Mouse (Mus musculus) adrenal gland, postnatal 36 days (tissue): Measurements from ENCODE around the gene Maml2. TPM values are rescaled to one million over a fixed set of nuclear protein-coding genes. Genes with fewer than 3 reads are reported as not detected.
"Not testable (repeated sequence)": the region's sequence is repeated elsewhere in the genome, so short reads cannot be mapped to it uniquely, and the experiment has no call there.

Source experiments
- DNase-seq, 2 experiments: peaks; one replicate each; pipeline ENCODE4 v3.0.0; 2021; ENCODE audit warnings: mixed read lengths in 1 of 2
- total RNA-seq, 2 experiments: library from RNA; stranded (reverse); gene quantifications; 2 replicates each; pipeline ENCODE4 v1.2.3; 2021

The Maml2 gene
- total RNA-seq, 2 experiments from 2014 or later = 5.9 to 7.4 TPM

GRCm38 (mm10) chr9:13673304-13673703 lies 375.5 kb downstream of the Maml2 start:
- no peak for DNase-seq

- DNase-seq = no peak
Measured at GRCm38 (mm10) chr9:13678026-13678425, 380.3 kb downstream of the Maml2 start.

DNA sequence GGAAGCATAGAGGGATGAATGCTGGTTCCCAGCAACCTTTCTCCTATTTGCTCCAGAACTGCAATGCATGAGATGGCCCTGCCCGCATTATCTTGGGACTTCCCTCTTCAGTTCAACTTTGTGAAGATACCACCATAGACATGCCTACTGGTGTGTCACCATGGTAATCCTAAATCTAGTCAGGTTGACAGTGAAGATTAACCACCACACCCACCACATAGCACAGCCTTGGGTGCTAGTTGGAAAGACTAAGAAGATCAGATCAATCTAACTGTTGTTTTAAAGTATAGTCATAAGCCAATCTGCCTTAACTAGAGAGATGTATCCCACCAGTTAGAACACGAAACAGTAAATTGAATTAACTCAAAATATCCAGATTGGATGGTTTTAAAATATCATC lies 381.9 kb downstream of the Maml2 start:
- no peak for DNase-seq

DNA sequence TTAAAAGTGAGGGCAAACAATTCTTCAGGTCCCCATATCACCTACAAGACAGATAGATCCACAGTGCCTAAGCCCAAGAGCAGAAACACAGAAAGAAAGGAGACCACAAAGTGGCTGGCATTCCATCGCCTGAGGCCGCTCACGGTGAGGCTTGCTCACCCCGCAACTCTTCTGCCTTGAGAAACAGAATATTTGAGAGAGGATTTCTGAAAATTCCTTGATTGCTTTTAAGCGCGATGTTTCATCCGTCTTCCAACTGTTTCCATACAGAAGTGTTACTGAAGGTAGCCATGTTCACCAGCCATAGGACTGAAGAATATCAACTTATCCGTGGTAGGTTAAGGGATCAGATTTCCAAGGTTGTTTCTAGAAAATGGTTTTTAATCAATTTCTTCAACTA lies 383.4 kb downstream of the Maml2 start:
- no peak for DNase-seq

DNA sequence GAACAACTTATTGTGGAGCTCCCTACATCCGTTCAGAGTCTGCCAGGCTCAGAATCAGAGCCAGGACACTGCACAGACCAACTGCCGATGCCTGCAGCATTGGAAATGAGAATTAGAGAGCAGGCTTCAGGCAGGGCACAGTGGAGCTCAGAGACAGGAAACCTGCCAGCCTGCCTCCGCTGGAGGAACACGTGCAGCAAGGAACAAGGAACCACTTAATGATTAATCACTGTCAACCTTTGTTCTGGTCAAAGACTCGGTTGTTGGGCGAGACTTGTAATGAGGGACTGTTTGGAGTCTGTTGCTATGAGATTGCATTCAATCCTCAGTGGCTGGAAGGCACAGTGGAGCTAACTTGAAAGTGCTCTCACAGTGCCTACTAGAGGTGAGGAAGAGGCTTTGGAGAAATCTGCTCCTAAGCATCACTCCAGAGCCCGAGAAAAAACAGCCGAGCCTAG lies 383.9 kb downstream of the Maml2 start:
- peak; percentile 29 to 38 for DNase-seq

GRCm38 (mm10) chr9:13684327-13684934 lies 386.7 kb downstream of the Maml2 start:
- DNase-seq = no peak

DNA sequence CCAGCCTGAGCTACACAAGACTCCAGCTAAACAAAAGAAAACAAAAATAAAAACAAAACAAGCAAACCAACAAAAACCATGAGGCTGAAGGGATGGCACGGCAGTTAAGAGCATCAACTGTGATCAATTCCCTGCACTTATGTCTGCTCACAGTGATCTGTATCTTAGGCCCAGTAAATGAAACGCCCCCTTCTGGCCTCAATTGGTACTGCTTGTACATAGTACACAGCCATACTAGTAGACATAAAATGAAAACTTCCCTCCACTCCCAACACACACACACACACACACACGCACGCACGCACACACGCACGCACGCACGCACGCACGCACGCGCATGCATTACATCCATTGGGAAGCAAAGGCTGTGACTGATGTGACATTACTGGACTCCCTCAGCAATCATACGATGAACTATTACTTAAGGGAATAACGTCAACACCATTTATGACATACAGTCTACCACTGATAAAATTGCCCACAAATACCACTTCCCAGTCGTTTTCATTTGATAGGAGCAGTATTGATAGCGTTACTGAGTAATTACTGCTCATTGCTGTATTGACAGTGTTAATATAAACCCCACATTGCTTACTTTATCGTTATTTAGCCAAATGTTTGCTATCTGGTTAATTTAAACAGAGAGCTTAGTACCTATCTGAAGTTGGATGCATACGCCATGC lies 389.4 kb downstream of the Maml2 start:
- DNase-seq = peak in 1 of 2 experiments; percentile 16

DNA sequence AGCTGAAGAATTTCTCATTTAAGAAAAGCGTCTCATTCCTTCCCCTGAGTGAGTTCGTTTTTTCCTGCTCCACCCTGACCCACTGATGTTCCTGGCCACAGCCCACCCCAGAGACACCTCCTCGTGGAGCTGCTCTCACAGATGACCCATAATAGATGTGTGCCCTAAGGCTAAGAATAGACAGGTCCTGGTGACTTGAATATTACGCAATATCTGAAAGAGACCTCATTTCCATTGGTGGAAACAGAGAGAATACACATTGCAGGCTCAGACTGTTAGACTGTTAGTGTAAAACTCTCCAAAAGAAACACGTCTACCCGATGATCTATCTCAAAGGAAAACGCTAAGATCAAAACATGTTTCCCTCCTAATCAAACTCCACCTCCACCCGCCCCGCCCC lies 391.2 kb downstream of the Maml2 start:
- no peak for DNase-seq

DNA sequence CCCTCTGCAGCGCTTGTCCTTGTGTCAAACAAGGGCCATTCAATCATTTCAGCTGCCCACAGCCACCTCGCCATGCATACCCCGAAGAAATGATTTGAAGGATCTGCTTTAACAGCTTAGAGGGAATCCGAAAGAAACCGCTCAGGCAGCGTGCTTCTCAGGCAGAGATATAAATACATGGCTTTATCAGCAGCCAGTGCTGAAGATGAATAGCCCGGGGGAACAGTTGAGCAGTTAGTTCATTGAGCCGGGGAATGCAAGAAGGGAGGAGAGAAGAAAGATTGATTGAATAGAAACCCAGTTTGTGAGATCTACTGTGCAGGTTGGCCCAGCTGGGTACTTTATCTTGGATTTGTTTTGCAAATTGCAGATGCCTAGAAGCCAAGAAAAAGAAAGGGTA lies 392.6 kb downstream of the Maml2 start:
- DNase-seq = no peak

DNA sequence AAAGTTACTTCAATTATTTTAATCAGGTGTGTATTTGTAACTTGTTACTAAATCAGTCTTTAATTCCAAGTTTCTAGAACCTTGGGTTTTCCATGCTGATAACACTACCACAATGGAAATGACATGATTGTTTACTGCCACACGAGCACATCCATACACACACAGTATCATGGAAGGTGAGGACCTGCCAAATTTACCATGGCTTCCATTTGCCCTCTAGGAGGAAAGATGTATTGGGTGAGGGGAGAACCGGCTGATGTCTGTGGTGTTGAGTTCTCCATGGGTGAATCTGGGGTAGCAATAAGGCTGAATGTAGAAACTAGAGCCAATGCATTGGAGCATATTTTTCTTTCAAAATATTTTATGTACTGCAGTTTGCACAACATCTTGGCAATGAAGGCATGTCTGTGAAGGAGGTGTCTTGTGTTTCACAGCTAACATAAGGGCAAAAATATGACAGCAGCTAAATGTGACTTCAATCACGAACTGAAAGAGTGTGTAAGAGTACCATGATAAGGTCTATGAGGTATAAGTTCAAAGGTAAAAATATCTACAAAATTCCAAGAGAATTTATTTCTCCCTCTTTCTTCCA lies 396.0 kb downstream of the Maml2 start:
- DNase-seq = no peak

- DNase-seq = peak; percentile 12 to 37
Measured at GRCm38 (mm10) chr9:13694293-13694692, 396.5 kb downstream of the Maml2 start.

DNA sequence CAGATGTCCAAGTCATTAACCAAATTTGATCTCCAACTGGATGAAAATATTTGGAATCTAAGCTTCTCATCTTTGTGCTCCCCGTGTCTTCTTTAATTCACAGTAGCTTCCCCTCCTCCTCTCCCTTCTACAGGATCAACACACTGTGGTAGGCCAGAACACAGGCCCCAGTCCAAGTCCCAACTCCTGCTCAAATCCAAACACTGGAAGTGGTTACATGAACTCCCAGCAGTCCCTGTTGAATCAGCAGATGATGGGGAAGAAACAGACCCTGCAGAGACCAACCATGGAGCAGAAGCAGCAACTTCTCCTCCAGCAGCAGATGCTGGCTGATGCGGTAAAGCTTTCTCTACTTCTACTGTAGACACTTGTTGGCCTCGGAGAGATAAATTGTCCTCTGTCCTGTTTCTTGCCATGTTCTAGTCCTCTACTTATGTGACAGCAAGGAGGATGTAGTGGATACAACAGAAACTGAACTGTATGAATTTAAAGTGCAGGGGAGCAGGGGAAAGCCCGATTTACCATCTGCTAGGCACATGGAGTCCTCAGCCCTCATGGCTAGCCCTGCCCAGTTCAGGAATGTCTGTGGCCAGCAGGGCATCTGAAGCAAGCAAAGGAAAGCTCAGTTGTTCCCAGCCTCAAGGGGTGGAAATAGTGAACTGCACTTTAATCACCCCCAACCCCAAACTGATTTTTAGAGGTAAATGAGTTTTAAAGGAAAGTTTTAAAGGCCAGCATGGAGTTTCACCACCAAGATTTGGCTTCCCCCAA lies 399.5 kb downstream of the Maml2 start:
- no peak for DNase-seq

GRCm38 (mm10) chr9:13697869-13698268 lies 400.1 kb downstream of the Maml2 start:
- no peak for DNase-seq

DNA sequence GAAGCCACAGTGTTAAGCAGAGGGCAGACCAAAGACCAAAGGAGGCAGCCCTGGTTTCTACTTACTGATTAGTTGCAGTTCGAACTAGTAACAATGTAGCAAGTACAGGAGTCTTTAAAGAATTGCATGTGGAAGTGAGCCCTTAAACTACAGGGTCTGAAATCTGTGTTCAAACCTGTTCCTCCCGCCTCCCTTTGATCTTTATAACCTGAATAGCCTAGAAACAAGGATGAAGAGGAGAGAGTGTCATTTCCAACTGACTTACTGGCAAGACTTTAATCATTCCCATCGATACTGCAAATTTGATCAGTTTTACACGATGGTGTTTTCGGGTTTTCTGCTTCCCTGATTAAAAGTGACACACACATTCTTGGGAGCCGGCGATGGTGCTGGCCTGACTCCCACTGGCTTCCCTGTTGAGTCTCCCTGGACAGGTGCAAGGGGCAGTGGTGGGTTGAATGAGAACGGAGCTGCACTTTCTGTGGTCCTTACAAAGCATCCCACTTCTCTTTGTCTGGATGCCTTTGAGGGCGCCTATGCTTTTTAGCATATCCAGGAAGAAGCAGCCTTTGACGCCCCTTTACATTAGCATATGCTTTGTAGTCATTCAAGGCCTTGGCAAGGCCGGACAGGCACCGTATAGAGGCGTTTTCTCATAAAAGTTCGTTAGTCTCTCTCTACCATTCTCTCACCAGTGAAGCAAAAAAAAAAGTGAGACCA lies 401.5 kb downstream of the Maml2 start:
- no peak for DNase-seq

GRCm38 (mm10) chr9:13699781-13700116 lies 402.0 kb downstream of the Maml2 start:
- DNase-seq = no peak

DNA sequence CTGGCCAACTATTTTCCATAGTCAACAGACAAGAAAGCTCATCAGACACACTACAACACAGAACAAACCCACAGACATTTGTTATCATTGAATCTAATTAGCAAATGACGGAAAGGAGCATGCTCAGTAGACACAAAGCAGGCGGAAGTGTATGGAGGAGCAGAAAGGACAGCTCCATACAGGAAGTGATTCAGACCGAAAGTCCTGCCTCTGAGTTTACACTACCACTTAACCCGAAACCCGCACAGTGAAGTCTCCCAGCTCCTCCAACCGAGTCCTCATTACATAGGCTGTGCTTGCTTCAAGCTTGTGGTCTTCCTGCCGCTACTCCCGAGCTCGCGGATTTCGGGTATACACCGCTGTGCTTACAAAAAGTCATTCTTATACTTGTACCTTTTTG lies 404.0 kb downstream of the Maml2 start:
- no peak for DNase-seq

- DNase-seq = peak in 1 of 2 experiments; percentile 11
Measured at GRCm38 (mm10) chr9:13703100-13703499, 405.3 kb downstream of the Maml2 start.

DNA sequence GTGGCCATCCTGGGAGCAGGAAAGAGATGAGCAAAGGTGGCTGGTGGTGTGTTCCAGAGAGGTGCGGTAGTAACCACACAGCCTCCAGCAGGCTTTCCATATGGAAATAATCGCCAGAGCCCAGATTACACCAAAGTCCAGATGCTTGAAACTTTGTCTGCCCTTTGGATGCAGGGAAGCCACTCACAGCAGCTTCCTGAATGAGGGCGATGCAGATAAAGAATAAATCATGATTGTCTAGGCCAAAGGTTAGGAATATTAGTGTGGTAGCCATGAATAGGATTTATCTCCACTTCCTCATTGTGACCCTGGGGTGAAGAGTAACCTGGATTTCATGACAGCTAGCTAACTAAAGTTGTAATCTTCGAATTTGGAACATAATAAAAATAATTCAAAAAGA lies 407.2 kb downstream of the Maml2 start:
- no peak for DNase-seq

DNA sequence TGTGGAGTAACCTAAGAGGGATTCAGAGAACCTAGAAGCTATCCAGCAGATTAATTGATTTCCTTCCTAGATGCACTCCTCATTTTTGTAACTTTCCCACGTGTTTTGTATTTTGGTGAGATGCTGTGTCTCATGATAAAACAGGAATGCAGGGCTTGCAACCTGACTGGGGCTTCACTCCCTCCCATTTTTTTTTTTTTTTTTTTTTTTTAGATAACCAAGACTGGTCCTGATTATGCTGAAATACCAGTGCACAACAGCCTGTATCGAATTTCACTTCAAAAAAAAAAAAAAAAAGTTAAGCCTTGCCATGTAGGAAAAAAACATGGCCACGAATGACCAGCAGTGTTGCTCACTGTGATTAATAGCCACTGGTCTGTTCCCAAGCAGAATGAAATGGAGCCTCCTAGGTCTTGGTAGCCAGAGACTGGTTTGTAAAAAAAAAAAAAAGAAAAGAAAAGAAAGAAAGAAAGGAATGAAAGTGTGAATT lies 409.4 kb downstream of the Maml2 start:
- DNase-seq = no peak

DNA sequence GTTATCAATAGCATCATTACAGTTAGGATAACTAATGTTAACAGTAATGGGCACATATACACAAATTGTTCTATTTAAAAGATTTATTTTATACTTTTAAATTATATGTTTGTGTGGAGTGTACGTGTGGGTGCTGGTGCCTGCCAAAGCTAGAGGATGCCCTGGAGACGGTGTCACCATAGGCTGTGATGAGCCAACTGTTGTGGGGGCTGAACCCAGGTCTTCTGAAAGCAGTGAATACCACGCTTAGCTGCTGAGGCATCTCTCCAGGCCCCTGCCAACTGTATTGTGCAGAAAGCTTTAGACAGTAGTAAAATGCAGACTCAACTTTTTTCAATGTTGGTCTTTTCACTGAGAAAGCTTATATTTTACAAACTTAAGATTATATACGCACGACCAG lies 411.7 kb downstream of the Maml2 start:
- DNase-seq = no peak

DNA sequence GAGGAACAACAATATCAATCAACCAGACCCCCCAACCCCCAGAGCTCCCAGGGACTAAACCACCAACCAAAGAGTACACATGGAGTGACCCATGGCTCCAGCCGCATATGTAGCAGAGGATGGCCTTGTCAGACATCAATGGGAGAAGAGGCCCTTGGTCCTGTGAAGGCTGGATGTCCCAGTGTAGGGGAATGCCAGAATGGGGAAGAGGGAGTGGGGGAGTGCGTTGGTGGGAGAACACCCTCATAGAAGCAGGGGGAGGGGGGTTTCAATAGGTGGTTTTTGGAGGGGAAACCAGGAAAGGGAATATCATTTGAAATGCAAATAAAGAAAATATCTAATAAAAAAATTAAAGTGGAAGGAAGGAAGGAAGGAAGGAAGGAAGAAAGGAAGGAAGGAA lies 418.1 kb downstream of the Maml2 start:
- not testable (repeated sequence) for DNase-seq
